In genomic region chr14:73087746-73088145, GRCm38 (mm10) we compare ENCODE assay signal across 17 mouse cellular contexts. TPM values are rescaled to one million over a fixed set of nuclear protein-coding genes. Genes with fewer than 3 reads are reported as not detected.
DNase-seq lines count a peak whose midpoint lies in the region.
"Had no signal": no experiment of that assay in that cellular context is flagged by ENCODE, and none has a peak within 500 bp of the region (broad histone marks: within the 10 kb centered on the region; RNA-seq: fewer than 3 reads in every experiment).

No protein-coding gene starts in this region.

- DNase-seq in heart, adult 11 months: peak; percentile 64
- DNase-seq in heart, adult 8-10 months (ENCODE audit: low spot score): no peak
- DNase-seq in CD8-positive naive resting alpha-beta T cell, adult 2 months (ENCODE audit: low read depth in 2 of 2, low spot score in 2 of 2): peak; percentile 18 to 34
- DNase-seq in induced T-regulatory cell, adult 2 months (ENCODE audit: low read depth): peak; percentile 62
- DNase-seq in thymus, postnatal 0 days (ENCODE audit: low spot score): peak; percentile 73
- no peak for DNase-seq in left cerebral cortex, adult 18-20 months (ENCODE audit: low spot score in 2 of 2)
- no peak for DNase-seq in adrenal gland, adult 18-20 months (ENCODE audit: low spot score in 2 of 2)
- no peak for DNase-seq in embryo, embryonic 10 days (ENCODE audit: low spot score)
- DNase-seq: adrenal gland, adult 8-10 months; cerebellum, adult 11 months; cerebellum, postnatal 25 days; gastrocnemius, adult 2 months; heart, adult 2 months had no signal

RNA-seq across cellular contexts. Expression of gene Rcbtb2, which starts 35.1 kb away (rescaled TPM):
- total RNA-seq in heart, adult 8-10 months (2022): 10 to 100 TPM; 18.2 to 30.9 (median 21.1) TPM
- 281 and 293 TPM in 2 replicates for polyA plus RNA-seq in thymus, postnatal 0 days (2015; fragmentation: Nextera tagmentation; extraction: Ambion mirVana)
- 10 to 100 TPM; 20.8 to 22.4 TPM for total RNA-seq in left cerebral cortex, adult 18-20 months (2021)
- total RNA-seq in adrenal gland, adult 18-20 months (2021): 10 to 100 TPM; 29.5 to 51.1 TPM

RNA-seq across cellular contexts. Expression of gene Cysltr2, which starts 38.8 kb away (rescaled TPM):
- total RNA-seq in heart, adult 8-10 months (2022): under 1 TPM; 0.14 to 0.41 (median 0.30) TPM
- polyA plus RNA-seq in thymus, postnatal 0 days (2015; fragmentation: Nextera tagmentation; extraction: Ambion mirVana): 13.4 and 16.4 TPM in 2 replicates
- total RNA-seq in left cerebral cortex, adult 18-20 months (2021): 1 to 10 TPM; 1.6 to 1.9 TPM
- total RNA-seq in adrenal gland, adult 18-20 months (2021): 1 to 10 TPM; 1.7 to 1.8 TPM
- total RNA-seq: gastrocnemius, adult 2 months had no signal
- polyA plus RNA-seq: forebrain, embryonic 11.5 days; hindbrain, embryonic 12.5 days; limb, embryonic 13.5 days; midbrain, embryonic 13.5 days had no signal

Comparison
In these comparisons a context has a peak if more than half of its experiments do, and no peak if none do; other contexts are left out.
1. DNase-seq: peak in heart, adult 11 months (single experiment), CD8-positive naive resting alpha-beta T cell, adult 2 months (2 of 2), induced T-regulatory cell, adult 2 months (single experiment) and thymus, postnatal 0 days (single experiment); none in heart, adult 8-10 months (single experiment), left cerebral cortex, adult 18-20 months (0 of 2), adrenal gland, adult 18-20 months (0 of 2) and embryo, embryonic 10 days (single experiment).